Mouse (Mus musculus): Measurements from ENCODE around the gene Dnal1.

The Dnal1 gene

DNA sequence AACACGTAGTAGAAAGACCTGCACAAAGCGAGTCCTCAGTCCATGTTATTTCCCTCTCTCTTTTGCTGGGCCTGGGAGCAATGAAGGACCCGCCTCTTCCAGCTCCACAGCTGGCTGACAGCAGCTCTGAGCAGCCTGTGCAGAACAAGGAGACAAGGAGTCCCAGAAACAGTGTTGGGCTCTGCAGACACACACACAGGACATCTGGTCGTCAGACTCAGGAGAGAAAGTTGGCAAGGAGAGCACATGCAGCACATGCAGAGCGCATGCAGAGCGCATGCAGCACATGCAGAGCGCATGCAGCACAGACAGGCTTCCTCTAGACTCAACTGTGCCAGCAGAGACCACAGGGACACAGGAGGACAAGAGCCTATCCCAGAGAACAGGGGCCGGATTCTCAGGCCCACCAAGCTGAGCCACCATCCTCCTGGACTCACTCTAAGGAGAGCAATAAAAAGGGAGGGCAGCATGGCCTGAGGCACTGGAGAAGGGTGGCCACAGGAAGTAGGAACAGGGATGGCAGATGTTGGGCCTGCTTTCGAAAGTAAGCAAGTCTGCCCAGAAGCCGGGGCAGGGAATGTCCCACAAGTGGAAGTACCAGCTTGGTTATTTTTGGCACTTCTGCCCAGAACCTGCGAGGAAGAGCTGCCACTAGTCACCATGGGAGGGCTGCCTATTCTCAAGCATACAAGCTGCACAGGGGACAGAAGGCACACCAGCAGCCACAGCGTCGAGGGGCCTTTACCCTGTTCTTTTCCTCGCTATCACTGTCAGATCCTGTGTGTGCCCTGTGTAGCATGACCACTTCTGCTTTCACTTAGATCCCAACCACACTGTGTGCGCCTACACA lies 73.8 kb downstream of the Dnal1 start:
- DNase-seq: no peak

GRCm38 (mm10) chr12:84188881-84189444 lies 74.8 kb downstream of the Dnal1 start:
- DNase-seq: no peak

DNA sequence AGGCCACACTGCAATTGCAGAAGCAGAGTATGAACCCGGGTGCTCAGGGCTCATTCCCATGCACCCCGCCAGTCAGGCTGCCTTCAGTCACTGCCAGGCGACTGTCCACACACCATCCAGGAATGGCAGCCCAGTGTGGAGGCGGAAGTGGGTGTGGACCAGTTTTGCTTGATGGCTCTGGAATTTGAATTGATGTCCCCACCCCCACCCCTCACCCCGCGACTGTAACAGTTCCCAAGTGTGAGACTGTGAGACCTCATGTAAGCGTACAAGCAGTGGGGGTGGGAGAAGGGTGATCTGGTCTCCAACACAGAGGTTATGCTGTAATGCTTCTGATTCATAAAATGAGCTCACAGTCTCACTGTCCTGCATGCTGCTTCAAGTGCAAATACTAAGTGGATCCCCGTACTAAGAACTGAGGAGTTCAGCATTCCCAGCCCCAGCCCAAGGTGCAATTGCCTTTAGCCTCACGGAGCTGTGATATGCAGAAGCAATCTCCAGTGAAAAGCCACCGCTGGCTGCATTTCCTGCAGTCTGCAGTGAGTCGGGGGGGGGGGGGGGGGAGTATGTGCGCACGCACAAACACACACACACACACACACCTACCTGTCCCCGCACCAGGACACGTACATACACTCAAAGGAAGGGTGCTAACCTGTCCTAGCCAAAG lies 76.1 kb downstream of the Dnal1 start:
- DNase-seq: no peak

- no peak for DNase-seq
These were observed 77.0 kb downstream of the Dnal1 start for GRCm38 (mm10) chr12:84191190-84191589.

- no peak for DNase-seq
These were observed 77.6 kb downstream of the Dnal1 start for GRCm38 (mm10) chr12:84191770-84192169.

DNA sequence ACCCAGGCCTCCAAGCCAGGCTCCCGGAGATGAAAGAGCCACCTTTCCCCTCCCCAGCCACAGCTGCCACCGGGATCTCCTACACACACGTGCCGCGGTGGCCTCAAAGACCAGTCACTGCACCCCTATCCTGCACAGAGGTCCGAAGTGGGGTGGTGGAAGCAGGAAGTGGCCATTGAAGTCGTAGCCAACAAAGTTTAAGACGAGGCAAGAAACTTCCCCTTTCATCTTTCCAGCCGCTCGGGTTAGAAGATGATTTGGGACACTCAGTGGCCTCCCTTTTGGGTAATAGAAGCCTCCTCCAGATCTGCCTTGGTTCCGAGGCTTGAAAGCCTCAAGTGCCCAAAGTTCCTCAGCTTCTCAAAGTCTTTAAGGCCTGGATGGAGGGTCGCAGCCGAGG lies 78.1 kb downstream of the Dnal1 start:
- no peak for DNase-seq

GRCm38 (mm10) chr12:84192741-84193641 lies 78.8 kb downstream of the Dnal1 start:
- peak; percentile 71 for DNase-seq

GRCm38 (mm10) chr12:84193642-84194399 lies 79.7 kb downstream of the Dnal1 start:
- peak; percentile 92 for DNase-seq

DNA sequence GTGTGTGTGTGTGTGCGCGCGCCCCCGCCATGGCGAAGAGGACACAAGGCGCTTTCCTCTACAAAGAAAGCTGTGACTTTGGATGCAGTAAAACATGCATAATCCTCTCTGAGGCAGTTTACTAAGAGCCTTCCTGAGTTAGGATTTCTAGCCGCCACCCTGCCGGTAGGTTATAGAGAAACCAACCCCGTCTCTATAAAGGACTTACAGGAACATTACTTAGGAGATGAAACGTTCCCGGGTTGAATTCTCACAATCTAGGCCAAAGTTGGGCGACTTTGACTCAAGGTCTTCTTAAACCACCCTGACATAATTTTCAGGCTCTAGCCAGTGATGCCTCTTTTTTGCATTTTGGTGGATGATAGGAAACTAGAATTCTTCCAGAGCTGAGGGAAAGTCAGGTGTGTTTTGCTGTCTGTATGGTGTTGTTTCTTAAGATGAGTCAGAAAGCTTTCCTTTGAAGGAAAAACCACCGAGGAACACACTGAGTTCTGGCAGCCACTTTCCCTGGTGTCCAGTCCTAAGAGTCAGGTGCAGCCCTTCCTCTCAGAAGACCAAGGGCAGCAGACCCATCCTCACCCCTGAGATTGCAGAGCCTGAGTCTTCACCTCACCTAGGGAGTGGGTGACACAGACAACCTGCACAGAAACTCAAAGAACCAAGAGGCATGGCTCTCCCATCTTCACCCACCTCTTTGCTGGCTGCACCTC lies 80.4 kb downstream of the Dnal1 start:
- DNase-seq: no peak

DNA sequence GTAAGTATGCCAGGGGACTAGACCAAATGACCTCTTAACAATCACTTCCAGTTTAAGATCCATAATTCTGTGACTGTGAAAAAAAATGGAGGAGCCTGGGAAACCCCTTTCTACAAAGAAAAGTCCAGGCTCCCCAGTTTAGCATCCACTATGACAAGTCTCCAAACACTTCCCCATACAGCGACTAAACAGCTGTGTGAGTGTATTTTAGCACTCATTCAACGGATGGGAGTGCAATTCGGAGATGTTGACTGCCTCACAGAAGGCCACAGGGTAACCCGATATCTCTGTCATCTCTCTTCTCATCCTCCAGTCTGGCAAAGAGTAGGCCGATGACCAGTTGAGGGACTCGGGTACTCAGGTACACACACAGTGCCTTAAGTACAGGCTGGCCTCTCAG lies 81.0 kb downstream of the Dnal1 start:
- no peak for DNase-seq

Measured in right cerebral cortex, postnatal 25 days (tissue).